Mouse (Mus musculus): ENCODE measurements around the gene Cstl1.

Cstl1 gene

DNA sequence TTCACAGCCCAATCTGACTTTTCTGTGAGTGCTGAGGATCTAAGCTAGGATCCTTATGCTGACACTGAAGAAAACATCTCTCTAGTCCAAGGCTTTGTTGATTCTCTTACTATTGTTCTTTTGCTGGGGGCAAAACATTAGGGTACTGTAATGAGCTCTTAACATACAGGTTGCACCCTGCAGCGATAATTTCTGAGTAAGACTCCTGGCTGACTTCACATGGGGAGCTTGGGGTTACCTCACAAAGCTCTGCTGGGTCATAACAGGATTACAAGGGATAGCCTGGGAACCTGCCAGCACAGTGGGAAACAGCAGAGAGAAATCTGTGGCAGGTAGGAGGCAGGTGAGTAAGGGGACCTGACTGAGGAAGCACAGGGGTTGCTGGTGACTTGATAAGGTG, at the start of gene Cstl1:
Cstl1 (plus strand) TSS at position 301 of the 400 bp plus-strand sequence.
- in situ Hi-C loops (cut with MboI, MseI): loop anchor here (5.0 kb wide), 2 partner anchors 78 to 152 kb away; partner anchors contain the start of gene Nxt1 (in 1 of the 2)

- in situ Hi-C loops (cut with MboI, MseI): no loop called here
Measured at GRCm38 (mm10) chr2:148706409-148707201, 43.6 kb upstream of the Cstl1 start.

GRCm38 (mm10) chr2:148707202-148707530, 43.0 kb upstream of the Cstl1 start:
- in situ Hi-C loops (cut with MboI, MseI): no loop called here

DNA sequence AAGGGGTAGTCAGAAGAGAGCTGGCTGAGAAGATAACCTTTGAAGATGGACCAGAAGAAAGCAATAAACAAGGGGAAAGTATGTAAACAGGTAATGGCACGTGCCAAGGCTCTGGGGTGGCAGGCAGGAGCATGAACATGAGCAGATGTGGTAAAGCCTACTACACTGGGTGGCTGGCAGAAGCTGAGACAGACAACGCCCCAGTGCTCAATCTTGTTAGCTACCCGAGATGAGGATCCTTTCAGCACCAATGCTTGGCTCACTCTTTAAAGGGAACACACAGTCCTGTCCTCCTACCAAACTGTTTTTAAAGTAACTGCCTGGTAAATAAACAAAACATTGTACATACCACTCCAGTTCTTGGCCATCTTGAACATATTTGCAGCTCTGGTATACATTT, 37.8 kb upstream of the Cstl1 start:
- in situ Hi-C loops (cut with MboI, MseI): no loop called here

- in situ Hi-C loops (cut with MboI, MseI): no loop called here
Measured at GRCm38 (mm10) chr2:148717072-148717471, 33.1 kb upstream of the Cstl1 start.

GRCm38 (mm10) chr2:148719271-148719995, 30.7 kb upstream of the Cstl1 start:
- in situ Hi-C loops (cut with MboI, MseI): no loop called here

DNA sequence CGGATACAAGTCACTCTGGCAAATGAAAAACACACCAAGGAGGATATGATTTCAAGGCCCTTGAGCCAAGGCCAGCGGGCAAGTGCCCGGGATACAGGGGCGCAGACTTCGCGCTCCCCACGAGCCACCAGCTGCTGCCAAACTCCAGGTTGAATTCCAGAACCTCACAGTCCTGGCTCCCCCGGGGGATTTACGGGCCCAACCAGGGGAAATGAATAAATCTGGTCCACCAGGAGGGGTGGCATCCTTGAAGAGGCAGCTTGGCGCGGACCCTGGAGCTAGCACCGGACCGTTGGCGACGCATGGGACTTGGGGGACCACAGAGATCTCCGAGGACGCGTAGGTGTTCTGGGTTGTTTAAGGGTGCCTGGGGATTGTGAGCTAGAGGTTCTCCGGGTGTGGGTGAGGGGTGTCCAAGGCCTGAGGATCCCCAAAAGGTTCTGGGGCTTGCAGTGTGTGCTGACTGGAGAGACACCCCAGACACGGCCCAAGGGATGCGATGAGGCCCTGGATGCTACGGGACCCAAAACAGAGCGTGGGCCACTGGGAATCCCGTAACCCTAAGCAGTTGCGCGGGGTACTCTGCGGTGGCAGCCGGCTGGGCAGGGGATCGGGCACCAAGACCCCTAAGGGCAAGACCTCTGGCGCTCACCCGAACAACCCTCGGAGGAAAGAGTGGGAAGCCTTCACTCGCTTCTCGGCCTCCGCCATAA, 18.4 kb upstream of the Cstl1 start:
- in situ Hi-C loops (cut with MboI, MseI): no loop called here

GRCm38 (mm10) chr2:148732327-148733000, 17.7 kb upstream of the Cstl1 start, which contains the start of gene Napb:
TSS of gene Napb (minus strand) at chr2:148732467.
- in situ Hi-C loops (cut with MboI, MseI): no loop called here

GRCm38 (mm10) chr2:148743001-148743400, 7.2 kb upstream of the Cstl1 start:
- in situ Hi-C loops (cut with MboI, MseI): no loop called here

GRCm38 (mm10) chr2:148743846-148744407, 6.2 kb upstream of the Cstl1 start:
- in situ Hi-C loops (cut with MboI, MseI): no loop called here

- in situ Hi-C loops (cut with MboI, MseI): loop anchor here (5.0 kb wide), 2 partner anchors 80 to 150 kb away; partner anchors contain the start of gene Nxt1 (in 1 of the 2)
Measured at GRCm38 (mm10) chr2:148751893-148752813, 2.0 kb downstream of the Cstl1 start.

GRCm38 (mm10) chr2:148754310-148754846, 4.2 kb downstream of the Cstl1 start:
- in situ Hi-C loops (cut with MboI, MseI): loop anchor here (5.0 kb wide), 2 partner anchors 82 to 148 kb away; partner anchors contain the start of gene Nxt1 (in 1 of the 2)

- in situ Hi-C loops (cut with MboI, MseI): no loop called here
Measured at GRCm38 (mm10) chr2:148763648-148764388, 13.7 kb downstream of the Cstl1 start.

GRCm38 (mm10) chr2:148771397-148771796, 21.2 kb downstream of the Cstl1 start, which contains the start of gene Cst11:
TSS of gene Cst11 (minus strand) at chr2:148771497.
- in situ Hi-C loops (cut with MboI, MseI): loop anchor here in 1 of 2 experiments (10.0 kb wide), 1 partner anchor 1763 kb away; no protein-coding TSS in a partner anchor

- in situ Hi-C loops (cut with MboI, MseI): loop anchor here in 1 of 2 experiments (10.0 kb wide), 1 partner anchor 1847 kb away; no protein-coding TSS in a partner anchor
Measured at GRCm38 (mm10) chr2:148781709-148782108, 31.6 kb downstream of the Cstl1 start, which contains the start of gene 8030411F24Rik. TSS of gene 8030411F24Rik (plus strand) at chr2:148782009.

GRCm38 (mm10) chr2:148789142-148789541, 39.0 kb downstream of the Cstl1 start, which contains the start of gene Cst12:
TSS of gene Cst12 (plus strand) at chr2:148789361.
- in situ Hi-C loops (cut with MboI, MseI): loop anchor here in 1 of 2 experiments (10.0 kb wide), 1 partner anchor 1854 kb away; no protein-coding TSS in a partner anchor

- in situ Hi-C loops (cut with MboI, MseI): no loop called here
Measured at GRCm38 (mm10) chr2:148798485-148798884, 48.3 kb downstream of the Cstl1 start, which contains the start of gene Cst8. TSS of gene Cst8 (plus strand) at chr2:148798785.

- in situ Hi-C loops (cut with MboI, MseI): no loop called here
Measured at GRCm38 (mm10) chr2:148801491-148801921, 51.3 kb downstream of the Cstl1 start.
